Comparison of ENCODE assay signal across 9 mouse cellular contexts in genomic region chr9:50884741-50885599, GRCm38 (mm10). TPM values are rescaled to one million over a fixed set of nuclear protein-coding genes. Genes with fewer than 3 reads are reported as not detected.
A peak's percentile ranks its signal among the peaks of the same experiment; 100 is the strongest.
DNase-seq lines count a peak whose midpoint lies in the region; ATAC-seq and TF ChIP-seq lines count a peak whose summit lies in the region.
"Had no signal": no experiment of that assay in that cellular context is flagged by ENCODE, and none has a peak within 500 bp of the region (broad histone marks: within the 10 kb centered on the region; RNA-seq: fewer than 3 reads in every experiment).

No protein-coding gene starts in this region.

- no peak overlapping the region for H3K4me3 ChIP-seq in liver, adult 2 months (ENCODE audit: insufficient read depth, low read depth, low read length)
- H3K4me3 ChIP-seq in liver, embryonic 12.5 days, result no peak overlapping the region
- no peak overlapping the region for H3K4me3 ChIP-seq in embryonic facial prominence, embryonic 13.5 days

- intact Hi-C loops in heart, postnatal 14 days (cut with DNase I), result no loop called here

- no peaks in the 10 kb centered on the region for H3K9me3 ChIP-seq in liver, embryonic 12.5 days (replicated peaks)
- no peaks in the 10 kb centered on the region for H3K9me3 ChIP-seq in embryonic facial prominence, embryonic 13.5 days

- TF ChIP-seq CTCF in liver, adult 2 months (IDR thresholded peaks at IDR 0.05; ENCODE audit: low read depth, low read length), result no peak

- 26% methylated on average over 10 of the region's 10 CpGs for WGBS in liver, adult 2 months
- 79% methylated on average over 10 of the region's 10 CpGs for WGBS in liver, embryonic 12.5 days (ENCODE audit: insufficient replicate concordance)
- 47% methylated on average over 10 of the region's 10 CpGs for WGBS in embryonic facial prominence, embryonic 13.5 days

- peak overlapping the region; percentile 78 for H3K27ac ChIP-seq in liver, adult 2 months (replicated peaks; ENCODE audit: insufficient read depth, low read depth, low read length)
- H3K27ac ChIP-seq in liver, embryonic 12.5 days, result no peak overlapping the region
- peak overlapping the region; percentile 81 for H3K27ac ChIP-seq in embryonic facial prominence, embryonic 13.5 days
- H3K27ac ChIP-seq: liver, embryonic 14.5 days had no signal

- no peak overlapping the region for H3K4me2 ChIP-seq in liver, embryonic 12.5 days
- peak overlapping the region; percentile 16; the same call in 1 of the 2 replicates for H3K4me2 ChIP-seq in embryonic facial prominence, embryonic 13.5 days

- peaks cover 2% of the 10 kb centered on the region; the same call in 1 of the 2 replicates for H3K36me3 ChIP-seq in liver, adult 2 months (ENCODE audit: control insufficient read depth, insufficient read depth, low read length)
- peaks cover 96% of the 10 kb centered on the region for H3K36me3 ChIP-seq in liver, embryonic 12.5 days
- peaks cover 29% of the 10 kb centered on the region for H3K36me3 ChIP-seq in embryonic facial prominence, embryonic 13.5 days

- H3K79me2 ChIP-seq in liver, adult 2 months (ENCODE audit: control insufficient read depth, insufficient read depth, low read length), result no peaks in the 10 kb centered on the region

- no peak for ATAC-seq in liver, embryonic 12.5 days
- ATAC-seq in embryonic facial prominence, embryonic 13.5 days (ENCODE audit: insufficient number of reproducible peaks, insufficient read depth, low FRiP score, low TSS enrichment, low read depth), result no peak; the same call in 1 of the 2 replicates

- TF ChIP-seq POLR2A in liver, adult 2 months (IDR thresholded peaks at IDR 0.05; ENCODE audit: extremely low read depth, insufficient read depth, low read length), result no peak

- H3K9ac ChIP-seq in liver, adult 2 months (ENCODE audit: low read depth, low read length), result peak overlapping the region; percentile 50
- no peak overlapping the region for H3K9ac ChIP-seq in liver, embryonic 12.5 days
- H3K9ac ChIP-seq in embryonic facial prominence, embryonic 13.5 days, result no peak overlapping the region
- H3K9ac ChIP-seq: liver, embryonic 14.5 days had no signal

- no peaks in the 10 kb centered on the region for H3K27me3 ChIP-seq in liver, adult 2 months (ENCODE audit: control insufficient read depth, insufficient read depth, low read length)
- H3K27me3 ChIP-seq in liver, embryonic 12.5 days (replicated peaks), result no peaks in the 10 kb centered on the region
- no peaks in the 10 kb centered on the region for H3K27me3 ChIP-seq in embryonic facial prominence, embryonic 13.5 days

- H3K4me1 ChIP-seq in liver, adult 2 months (ENCODE audit: control insufficient read depth, insufficient read depth, low read length), result peaks cover 15% of the 10 kb centered on the region
- H3K4me1 ChIP-seq in liver, embryonic 12.5 days, result no peaks in the 10 kb centered on the region; the same call in 1 of the 2 replicates
- peaks cover 44% of the 10 kb centered on the region for H3K4me1 ChIP-seq in embryonic facial prominence, embryonic 13.5 days

- DNase-seq in liver, adult 2 months (ENCODE audit: extremely low read depth, low read depth, low spot score), result peak; percentile 99
- DNase-seq in heart, postnatal 14 days, result peak; percentile 58 to 69
- DNase-seq in kidney, postnatal 4 days, result peak; percentile 45 to 64
- DNase-seq in lung, postnatal 10 days, result peak; percentile 91
- DNase-seq in testis, postnatal 10 days (ENCODE audit: low spot score), result no peak
- no peak for DNase-seq in cerebellum, postnatal 36 days

RNA-seq across cellular contexts. Expression of gene Ppp2r1b, which starts 39.9 kb away (rescaled TPM):
- 10.3 and 10.8 TPM in 2 replicates for total RNA-seq in liver, adult 2 months (2014; rRNA removed)
- 5.2 and 6.5 TPM in 2 replicates for polyA plus RNA-seq in liver, adult 2 months (2012; rRNA removed)
- polyA plus RNA-seq in liver, embryonic 12.5 days (2016; fragmentation: Nextera tagmentation; extraction: Ambion mirVana), result 131 and 137 TPM in 2 replicates
- polyA plus RNA-seq in embryonic facial prominence, embryonic 13.5 days (2015; fragmentation: Nextera tagmentation; extraction: Ambion mirVana), result 72.2 and 75.3 TPM in 2 replicates
- 10 to 100 TPM in 1 of 2 experiments, 1 to 10 TPM in 1; 9.3 to 12.2 TPM for total RNA-seq in heart, postnatal 14 days (2021)

Comparison
In these comparisons a context has a peak if more than half of its experiments do, and no peak if none do; other contexts are left out.
1. DNase-seq: peak in liver, adult 2 months (single experiment), heart, postnatal 14 days (2 of 2), kidney, postnatal 4 days (2 of 2) and lung, postnatal 10 days (single experiment); none in testis, postnatal 10 days (single experiment) and cerebellum, postnatal 36 days (0 of 2).